Mouse (Mus musculus) heart, embryonic 16.5 days (tissue): ENCODE results near the gene Phlpp1. TPM values are rescaled to one million over a fixed set of nuclear protein-coding genes. Genes with fewer than 3 reads are reported as not detected.

Source experiments
- ATAC-seq: fragments of 200-750 bp; cut with Nextera tagmentation; replicated peaks from 2 replicates; pipeline ENCODE4 v1.8.0; 2017; ENCODE audit warnings: moderate number of reproducible peaks; ENCODE audit not compliant: insufficient read depth, low FRiP score; ENCODE audit errors: extremely low read depth
- H3K27ac ChIP-seq: fragments of 300-500 bp; sonication (generic); 2 replicates; pipeline ENCODE4 v1.5.1; 2014; ENCODE audit warnings: mild to moderate bottlenecking, low read length, control low read depth, moderate library complexity
- H3K27me3 ChIP-seq: fragments of 300-500 bp; sonication (generic); 2 replicates; pipeline ENCODE4 v1.6.1; 2014; ENCODE audit warnings: low read length, mixed read lengths; ENCODE audit not compliant: control insufficient read depth, insufficient read depth
- H3K36me3 ChIP-seq: fragments of 300-500 bp; sonication (generic); 2 replicates; pipeline ENCODE4 v1.6.1; 2014; ENCODE audit not compliant: control insufficient read depth, insufficient read depth
- H3K4me1 ChIP-seq: fragments of 300-500 bp; sonication (generic); 2 replicates; pipeline ENCODE4 v1.6.1; 2014; ENCODE audit warnings: low read length, mixed read lengths; ENCODE audit not compliant: control insufficient read depth, insufficient read depth
- H3K4me2 ChIP-seq: fragments of 300-500 bp; sonication (generic); 2 replicates; pipeline ENCODE4 v1.6.1; 2014; ENCODE audit warnings: low read depth, mild to moderate bottlenecking, control low read depth, low read length
- H3K4me3 ChIP-seq: fragments of 300-500 bp; sonication (generic); 2 replicates; pipeline ENCODE4 v1.5.1; 2014; ENCODE audit warnings: mild to moderate bottlenecking, control low read depth, low read length
- H3K9ac ChIP-seq: fragments of 300-500 bp; sonication (generic); 2 replicates; pipeline ENCODE4 v1.6.1; 2014; ENCODE audit warnings: low read length, control low read depth
- H3K9me3 ChIP-seq: fragments of 300-500 bp; sonication (generic); replicated peaks from 2 replicates; pipeline ENCODE4 v1.6.1; 2016; ENCODE audit warnings: low read length; ENCODE audit not compliant: control insufficient read depth
- WGBS: fragments of 180-500 bp; shearing (Covaris S2); extraction: QIAGEN DNeasy Blood & Tissue Kit; methylation state at CpG from one replicate; pipeline ENCODE4 v1.1.7; 2014; 5-methylcytosine and 5-hydroxymethylcytosine counted together
- polyA plus RNA-seq: library from polyadenylated mRNA; unstranded; fragments of >200 nt; fragmentation: Nextera tagmentation; extraction: Ambion mirVana; gene quantifications from 2 replicates; pipeline ENCODE4 v1.2.1, GENCODE M21; 2015

Gene Phlpp1
- polyA plus RNA-seq, 1 experiment from 2014 or later: 4.7 TPM

DNA sequence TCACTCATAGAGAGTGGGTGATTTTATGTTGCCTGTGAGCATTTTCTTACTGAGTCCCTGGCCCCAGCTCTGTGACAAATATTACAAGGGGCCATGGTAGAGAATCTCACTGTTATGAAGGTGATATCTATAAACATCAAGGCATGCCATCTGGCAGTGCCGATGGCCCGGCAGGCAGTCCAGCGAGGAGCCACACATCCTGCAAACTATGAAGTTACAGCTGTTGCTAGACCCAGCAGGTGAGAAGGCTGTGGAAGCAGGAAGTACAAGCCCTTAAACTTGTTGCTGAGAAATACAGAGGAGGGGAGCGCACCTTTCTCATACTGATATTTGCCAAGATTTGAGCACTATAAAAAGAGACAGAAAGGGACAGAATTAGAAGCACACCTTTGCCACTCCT, 257.0 kb downstream of the Phlpp1 start:
- Histone ChIP-seq H3K36me3 (no peaks in the 10 kb centered on the region), H3K4me3 (no peak overlapping the region), H3K4me1 (no peaks in the 10 kb centered on the region), H3K9me3 (no peaks in the 10 kb centered on the region), H3K27me3 (no peaks in the 10 kb centered on the region), H3K4me2 (no peak overlapping the region), H3K27ac (no peak overlapping the region), H3K9ac (no peak overlapping the region)
- WGBS: 69% methylated on average over 4 of the region's 4 CpGs
- ATAC-seq: no peak

DNA sequence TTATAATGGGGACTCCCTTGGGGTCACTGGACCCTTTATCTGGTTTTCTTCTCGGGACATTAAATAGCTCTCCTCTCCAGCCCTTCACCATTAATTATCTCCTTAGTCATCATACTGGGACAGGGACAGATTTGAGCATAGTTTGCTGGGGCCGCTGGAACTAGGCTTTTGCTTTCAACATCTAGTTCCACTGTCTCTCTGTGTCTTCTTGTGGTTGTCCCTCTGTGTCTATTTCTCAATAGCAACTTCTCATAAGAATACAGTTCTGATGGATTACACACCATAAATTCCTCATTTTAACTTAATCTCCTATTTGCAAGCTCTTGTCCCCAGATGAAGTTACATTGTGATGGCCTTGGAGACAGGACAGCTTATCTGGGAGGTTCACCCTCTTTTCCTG, 262.0 kb downstream of the Phlpp1 start:
- WGBS: 54% methylated on average over 2 of the region's 2 CpGs
- Histone ChIP-seq H3K4me1 (no peaks in the 10 kb centered on the region), H3K9me3 (no peaks in the 10 kb centered on the region), H3K4me2 (no peak overlapping the region), H3K27ac (no peak overlapping the region), H3K9ac (no peak overlapping the region), H3K36me3 (no peaks in the 10 kb centered on the region), H3K4me3 (no peak overlapping the region), H3K27me3 (no peaks in the 10 kb centered on the region)
- ATAC-seq: no peak

Other genes starting within 250 kb of the Phlpp1 start
- 1.9 and 2.2 TPM in 2 replicates for gene Zcchc2, start 181.3 kb upstream of the Phlpp1 start, polyA plus RNA-seq